Mouse (Mus musculus) cerebellum, adult 2 months (tissue): Measurements from ENCODE around the gene Tedc1. TPM values are rescaled to one million over a fixed set of nuclear protein-coding genes. Genes with fewer than 3 reads are reported as not detected.

Source experiments
- DNase-seq, 2 experiments: peaks; one replicate each; pipeline ENCODE4 v3.0.0; 2021
- H3K27ac ChIP-seq: fragments of 200-500 bp; 2 replicates; pipeline ENCODE4 v1.5.1; 2012; ENCODE audit warnings: low read length, control low read depth, inconsistent platforms; ENCODE audit not compliant: insufficient read depth
- H3K27me3 ChIP-seq: fragments of 200-500 bp; 2 replicates; pipeline ENCODE4 v1.6.1; 2012; ENCODE audit warnings: inconsistent platforms, mild to moderate bottlenecking, low read length, moderate library complexity; ENCODE audit not compliant: control insufficient read depth, insufficient read depth
- H3K4me1 ChIP-seq: fragments of 200-500 bp; 2 replicates; pipeline ENCODE4 v1.6.1; 2011; ENCODE audit warnings: low read length; ENCODE audit not compliant: control insufficient read depth, insufficient read depth
- H3K4me3 ChIP-seq: fragments of 200-500 bp; replicated peaks from 2 replicates; pipeline ENCODE3; 2011; ENCODE audit warnings: mild to moderate bottlenecking, low read depth, low read length, control low read depth; ENCODE audit not compliant: insufficient read depth
- CTCF ChIP-seq: fragments of 200-500 bp; IDR thresholded peaks from 2 replicates; pipeline ENCODE4 v1.5.1; 2011; ENCODE audit warnings: low read depth, mild to moderate bottlenecking, control low read depth, low read length, moderate library complexity, borderline replicate concordance; ENCODE audit not compliant: insufficient read depth
- POLR2A ChIP-seq: fragments of 200-500 bp; IDR thresholded peaks from 2 replicates; pipeline ENCODE4 v1.6.1; 2011; ENCODE audit warnings: low read length, control low read depth, borderline replicate concordance; ENCODE audit not compliant: insufficient read depth
- WGBS: fragments of 180-500 bp; shearing (Covaris S2); methylation state at CpG from one replicate; pipeline ENCODE4 v1.1.7; 2018; 5-methylcytosine and 5-hydroxymethylcytosine counted together
- polyA plus RNA-seq: library from polyadenylated mRNA; depleted of rRNA; stranded (reverse); fragments of >200 nt; gene quantifications from 2 replicates; pipeline ENCODE4 v1.2.3, GENCODE M21; 2012

Tedc1 gene
- polyA plus RNA-seq, 1 experiment = 1.6 TPM

- H3K27ac ChIP-seq = no peak overlapping the region
- peak overlapping the region; percentile 49 for H3K4me3 ChIP-seq
- peak in 1 of 2 experiments; percentile 45 for DNase-seq
- WGBS = 7% methylated on average over 49 of the region's 49 CpGs
- TF ChIP-seq POLR2A (no peak), CTCF (no peak)
- H3K27me3 ChIP-seq = no peaks in the 10 kb centered on the region
- no peaks in the 10 kb centered on the region for H3K4me1 ChIP-seq
These were observed 15.4 kb upstream of the Tedc1 start for GRCm38 (mm10) chr12:113140616-113141411.

GRCm38 (mm10) chr12:113141531-113141973 lies 14.7 kb upstream of the Tedc1 start:
- no peak for TF ChIP-seq POLR2A
- TF ChIP-seq CTCF = no peak
- peak; percentile 31 to 47 for DNase-seq
- H3K4me1 ChIP-seq = peaks cover under 1% of the 10 kb centered on the region; the same call in 1 of the 2 replicates

GRCm38 (mm10) chr12:113142021-113142975 lies 13.9 kb upstream of the Tedc1 start:
- Histone ChIP-seq H3K27ac (no peak overlapping the region; the same call in 1 of the 2 replicates), H3K4me1 (peaks cover 8% of the 10 kb centered on the region), H3K4me3 (no peak overlapping the region), H3K27me3 (no peaks in the 10 kb centered on the region)
- TF ChIP-seq CTCF = no peak
- TF ChIP-seq POLR2A = no peak
- WGBS = 31% methylated on average over 15 of the region's 15 CpGs
- DNase-seq = peak; percentile 26 to 54

More at GRCm38 (mm10) chr12:113141531-113141973, 14.7 kb upstream of the Tedc1 start:
- no peaks in the 10 kb centered on the region for H3K27me3 ChIP-seq
- H3K4me3 ChIP-seq = no peak overlapping the region
- H3K27ac ChIP-seq = no peak overlapping the region; the same call in 1 of the 2 replicates
- 20% methylated on average over 8 of the region's 8 CpGs for WGBS

GRCm38 (mm10) chr12:113143164-113143563 lies 13.1 kb upstream of the Tedc1 start:
- WGBS = 55% methylated on average over 7 of the region's 7 CpGs

GRCm38 (mm10) chr12:113144001-113144756 lies 12.0 kb upstream of the Tedc1 start:
- TF ChIP-seq POLR2A = no peak
- TF ChIP-seq CTCF = peak; percentile 65; the same call in 1 of the 2 replicates
- WGBS = 83% methylated on average over 20 of the region's 20 CpGs
- peak; percentile 37 to 49 for DNase-seq
- peaks cover 21% of the 10 kb centered on the region for H3K4me1 ChIP-seq
- H3K27me3 ChIP-seq = no peaks in the 10 kb centered on the region
- H3K4me3 ChIP-seq = no peak overlapping the region
- H3K27ac ChIP-seq = no peak overlapping the region

More at GRCm38 (mm10) chr12:113143164-113143563, 13.1 kb upstream of the Tedc1 start:
- DNase-seq = no peak
- no peaks in the 10 kb centered on the region for H3K27me3 ChIP-seq
- H3K4me3 ChIP-seq = no peak overlapping the region
- H3K4me1 ChIP-seq = peaks cover 17% of the 10 kb centered on the region
- no peak for TF ChIP-seq POLR2A
- no peak overlapping the region for H3K27ac ChIP-seq

- Histone ChIP-seq H3K4me1 (peaks cover 21% of the 10 kb centered on the region), H3K4me3 (no peak overlapping the region), H3K27me3 (no peaks in the 10 kb centered on the region), H3K27ac (no peak overlapping the region)
- WGBS = 92% methylated on average over 16 of the region's 16 CpGs
- DNase-seq = no peak
- TF ChIP-seq CTCF = no peak
- no peak for TF ChIP-seq POLR2A
These were observed 11.3 kb upstream of the Tedc1 start for GRCm38 (mm10) chr12:113144886-113145285.

GRCm38 (mm10) chr12:113145591-113145990 lies 10.6 kb upstream of the Tedc1 start:
- H3K27ac ChIP-seq = no peak overlapping the region
- H3K4me3 ChIP-seq = no peak overlapping the region
- H3K27me3 ChIP-seq = no peaks in the 10 kb centered on the region
- 92% methylated on average over 5 of the region's 5 CpGs for WGBS
- DNase-seq = no peak
- H3K4me1 ChIP-seq = peaks cover 21% of the 10 kb centered on the region
- TF ChIP-seq POLR2A (no peak), CTCF (no peak)
